Mouse (Mus musculus) stomach, embryonic 16.5 days (tissue): ENCODE measurements around the gene Ssu72. TPM values are rescaled to one million over a fixed set of nuclear protein-coding genes. Genes with fewer than 3 reads are reported as not detected.

Source experiments
- ATAC-seq: fragments of 200-750 bp; cut with Nextera tagmentation; 2 replicates; pipeline ENCODE4 v1.8.0; 2017; ENCODE audit warnings: moderate number of reproducible peaks, moderate TSS enrichment; ENCODE audit not compliant: insufficient read depth, low FRiP score
- H3K27ac ChIP-seq: fragments of 300-500 bp; sonication (generic); 2 replicates; pipeline ENCODE4 v1.5.1; 2014; ENCODE audit warnings: low read length
- H3K27me3 ChIP-seq: fragments of 300-500 bp; sonication (generic); 2 replicates; pipeline ENCODE4 v1.6.1; 2014; ENCODE audit warnings: low read length, control low read depth, mixed read lengths; ENCODE audit not compliant: control insufficient read depth, insufficient read depth
- H3K36me3 ChIP-seq: fragments of 300-500 bp; sonication (generic); 2 replicates; pipeline ENCODE4 v1.6.1; 2014; ENCODE audit warnings: low read length; ENCODE audit not compliant: control insufficient read depth, insufficient read depth
- H3K4me1 ChIP-seq: fragments of 300-500 bp; sonication (generic); 2 replicates; pipeline ENCODE4 v1.6.1; 2014; ENCODE audit warnings: low read length, control low read depth, mixed read lengths; ENCODE audit not compliant: control insufficient read depth, insufficient read depth
- H3K4me2 ChIP-seq: fragments of 300-500 bp; sonication (generic); 2 replicates; pipeline ENCODE4 v1.6.1; 2014; ENCODE audit warnings: low read depth, low read length, mixed read lengths
- H3K4me3 ChIP-seq: fragments of 300-500 bp; sonication (generic); replicated peaks from 2 replicates; pipeline ENCODE4 v1.5.1; 2014; ENCODE audit warnings: mild to moderate bottlenecking, low read length
- H3K9ac ChIP-seq: fragments of 300-500 bp; sonication (generic); 2 replicates; pipeline ENCODE4 v1.6.1; 2014; ENCODE audit warnings: low read length
- H3K9me3 ChIP-seq: fragments of 300-500 bp; sonication (generic); replicated peaks from 2 replicates; pipeline ENCODE4 v1.6.1; 2016; ENCODE audit warnings: low read length, control low read depth; ENCODE audit not compliant: control insufficient read depth
- WGBS: fragments of 180-500 bp; shearing (Covaris S2); extraction: QIAGEN DNeasy Blood & Tissue Kit; methylation state at CpG from one replicate; pipeline ENCODE4 v1.1.7; 2014; 5-methylcytosine and 5-hydroxymethylcytosine counted together
- polyA plus RNA-seq: library from polyadenylated mRNA; unstranded; fragments of >200 nt; fragmentation: Nextera tagmentation; extraction: Ambion mirVana; gene quantifications from 2 replicates; pipeline ENCODE4 v1.2.1, GENCODE M21; 2015

Ssu72 gene
- polyA plus RNA-seq, 1 experiment from 2014 or later, result 132 TPM

GRCm38 (mm10) chr4:155695531-155696062, 9.0 kb upstream of the Ssu72 start:
- Histone ChIP-seq H3K9ac (peak overlapping the region; percentile 90), H3K4me1 (peaks cover 20% of the 10 kb centered on the region), H3K36me3 (no peaks in the 10 kb centered on the region), H3K4me2 (peak overlapping the region; percentile 98), H3K9me3 (no peaks in the 10 kb centered on the region), H3K4me3 (peak overlapping the region; percentile 71), H3K27ac (no peak overlapping the region), H3K27me3 (no peaks in the 10 kb centered on the region; the same call in 1 of the 2 replicates)
- ATAC-seq, result no peak
- WGBS, result 80% methylated on average over 4 of the region's 4 CpGs

- Histone ChIP-seq H3K4me2 (no peak overlapping the region), H3K4me3 (no peak overlapping the region), H3K4me1 (peaks cover 20% of the 10 kb centered on the region), H3K9ac (0 out of 2 replicates have a peak overlapping the region, but pooled peaks have one; percentile 90), H3K9me3 (no peaks in the 10 kb centered on the region), H3K27me3 (no peaks in the 10 kb centered on the region; the same call in 1 of the 2 replicates), H3K36me3 (no peaks in the 10 kb centered on the region), H3K27ac (no peak overlapping the region)
- 69% methylated on average over 16 of the region's 16 CpGs for WGBS
- ATAC-seq, result no peak
These were observed 8.0 kb upstream of the Ssu72 start for GRCm38 (mm10) chr4:155696261-155697255.

- no peaks in the 10 kb centered on the region; the same call in 1 of the 2 replicates for H3K27me3 ChIP-seq
- H3K9me3 ChIP-seq, result no peaks in the 10 kb centered on the region
- H3K4me2 ChIP-seq, result no peak overlapping the region
- H3K4me3 ChIP-seq, result no peak overlapping the region
- H3K27ac ChIP-seq, result no peak overlapping the region
- no peak overlapping the region for H3K9ac ChIP-seq
- ATAC-seq, result no peak
- peaks cover 12% of the 10 kb centered on the region for H3K4me1 ChIP-seq
- no peaks in the 10 kb centered on the region for H3K36me3 ChIP-seq
These were observed 4.2 kb upstream of the Ssu72 start for GRCm38 (mm10) chr4:155700425-155700824.

GRCm38 (mm10) chr4:155703425-155703929, 1.1 kb upstream of the Ssu72 start:
- ATAC-seq, result no peak
- Histone ChIP-seq H3K27me3 (no peaks in the 10 kb centered on the region), H3K9me3 (no peaks in the 10 kb centered on the region), H3K36me3 (no peaks in the 10 kb centered on the region), H3K4me3 (no peak overlapping the region), H3K4me2 (no peak overlapping the region), H3K4me1 (peaks cover 6% of the 10 kb centered on the region), H3K9ac (no peak overlapping the region), H3K27ac (no peak overlapping the region)
- 92% methylated on average over 4 of the region's 4 CpGs for WGBS

GRCm38 (mm10) chr4:155705592-155705929, 961 bp downstream of the Ssu72 start:
- H3K4me3 ChIP-seq, result peak overlapping the region; percentile 100
- H3K27ac ChIP-seq, result peak overlapping the region; percentile 98
- peaks cover 13% of the 10 kb centered on the region for H3K4me1 ChIP-seq
- H3K4me2 ChIP-seq, result peak overlapping the region; percentile 71
- no peaks in the 10 kb centered on the region for H3K27me3 ChIP-seq
- no peak for ATAC-seq
- no peaks in the 10 kb centered on the region for H3K9me3 ChIP-seq
- WGBS, result under 1% methylated on average over 19 of the region's 19 CpGs
- H3K9ac ChIP-seq, result peak overlapping the region; percentile 94
- no peaks in the 10 kb centered on the region for H3K36me3 ChIP-seq

- WGBS, result 71% methylated on average over 2 of the region's 2 CpGs
These were observed 4.0 kb downstream of the Ssu72 start for GRCm38 (mm10) chr4:155708582-155708981.

GRCm38 (mm10) chr4:155708988-155709387, 4.4 kb downstream of the Ssu72 start:
- Histone ChIP-seq H3K9me3 (no peaks in the 10 kb centered on the region), H3K36me3 (no peaks in the 10 kb centered on the region), H3K4me2 (no peak overlapping the region), H3K27ac (no peak overlapping the region), H3K4me3 (no peak overlapping the region), H3K4me1 (peaks cover 15% of the 10 kb centered on the region), H3K27me3 (no peaks in the 10 kb centered on the region), H3K9ac (no peak overlapping the region)
- ATAC-seq, result no peak

More at GRCm38 (mm10) chr4:155708582-155708981, 4.0 kb downstream of the Ssu72 start:
- ATAC-seq, result no peak
- Histone ChIP-seq H3K9ac (no peak overlapping the region), H3K4me3 (no peak overlapping the region), H3K4me2 (no peak overlapping the region), H3K27ac (no peak overlapping the region), H3K4me1 (peaks cover 15% of the 10 kb centered on the region), H3K27me3 (no peaks in the 10 kb centered on the region), H3K9me3 (no peaks in the 10 kb centered on the region), H3K36me3 (no peaks in the 10 kb centered on the region)

- H3K27ac ChIP-seq, result peak overlapping the region; percentile 48
These were observed 6.1 kb downstream of the Ssu72 start for GRCm38 (mm10) chr4:155710521-155711252.

More at GRCm38 (mm10) chr4:155710521-155711252, 6.1 kb downstream of the Ssu72 start:
- peaks cover 15% of the 10 kb centered on the region for H3K4me1 ChIP-seq
- WGBS, result 59% methylated on average over 6 of the region's 6 CpGs
- no peak for ATAC-seq
- no peaks in the 10 kb centered on the region for H3K9me3 ChIP-seq
- H3K4me3 ChIP-seq, result no peak overlapping the region
- H3K27me3 ChIP-seq, result no peaks in the 10 kb centered on the region
- H3K9ac ChIP-seq, result no peak overlapping the region
- no peaks in the 10 kb centered on the region for H3K36me3 ChIP-seq
- H3K4me2 ChIP-seq, result no peak overlapping the region
